Mouse (Mus musculus) heart, adult 2 months (tissue): ENCODE results near the gene Sdccag8.

Experiments used
- CTCF ChIP-seq: fragments of 200-600 bp; IDR thresholded peaks from 2 replicates; pipeline ENCODE4 v1.8.1; 2022; ENCODE audit warnings: antibody characterized with exemption, mild to moderate bottlenecking, moderate library complexity
- EP300 ChIP-seq: fragments of 200-500 bp; IDR thresholded peaks from 2 replicates; pipeline ENCODE4 v1.6.1; 2011; ENCODE audit warnings: low read depth, low read length, control low read depth; ENCODE audit not compliant: insufficient read depth
- POLR2A ChIP-seq: fragments of 200-500 bp; IDR thresholded peaks from 2 replicates; pipeline ENCODE4 v1.6.1; 2011; ENCODE audit warnings: mild to moderate bottlenecking, low read depth, low read length, control low read depth; ENCODE audit not compliant: insufficient read depth

GRCm38 (mm10) chr1:176849377-176849776 lies 34.9 kb downstream of the Sdccag8 start:
- TF ChIP-seq CTCF, result no peak
- no peak for TF ChIP-seq POLR2A
- TF ChIP-seq EP300, result no peak
